Mouse (Mus musculus): ENCODE measurements around the gene Ubr1. TPM values are rescaled to one million over a fixed set of nuclear protein-coding genes. Genes with fewer than 3 reads are reported as not detected.
"Not testable (repeated sequence)": the region's sequence is repeated elsewhere in the genome, so short reads cannot be mapped to it uniquely, and the experiment has no call there.

Gene Ubr1
- polyA plus RNA-seq, 1 experiment from 2014 or later: 25.0 TPM

- Histone ChIP-seq H3K4me1 (ENCODE audit: control insufficient read depth, insufficient read depth, low read length) (no peaks in the 10 kb centered on the region), H3K9ac (ENCODE audit: low read depth, low read length) (no peak overlapping the region), H3K4me2 (no peak overlapping the region), H3K27ac (ENCODE audit: low read depth, low read length) (no peak overlapping the region), H3K36me3 (ENCODE audit: control insufficient read depth, insufficient read depth, low read length) (no peaks in the 10 kb centered on the region), H3K9me3 (replicated peaks; ENCODE audit: control insufficient read depth, low read length) (no peaks in the 10 kb centered on the region), H3K4me3 (ENCODE audit: low read depth, low read length) (no peak overlapping the region), H3K27me3 (ENCODE audit: control insufficient read depth, insufficient read depth, low read length) (no peaks in the 10 kb centered on the region)
- no peak for ATAC-seq (replicated peaks; ENCODE audit: insufficient number of reproducible peaks, low FRiP score, low TSS enrichment)
- 87% methylated on average over 1 of the region's 1 CpGs for WGBS (ENCODE audit: insufficient replicate concordance)
Observed at GRCm38 (mm10) chr2:120979819-120980218, 9.3 kb upstream of the Ubr1 start.

- 53% methylated on average over 2 of the region's 2 CpGs for WGBS (ENCODE audit: insufficient replicate concordance)
- no peak for ATAC-seq (replicated peaks; ENCODE audit: insufficient number of reproducible peaks, low FRiP score, low TSS enrichment)
- Histone ChIP-seq H3K9ac (ENCODE audit: low read depth, low read length) (no peak overlapping the region), H3K36me3 (ENCODE audit: control insufficient read depth, insufficient read depth, low read length) (no peaks in the 10 kb centered on the region), H3K4me3 (ENCODE audit: low read depth, low read length) (no peak overlapping the region), H3K27me3 (ENCODE audit: control insufficient read depth, insufficient read depth, low read length) (no peaks in the 10 kb centered on the region), H3K4me1 (ENCODE audit: control insufficient read depth, insufficient read depth, low read length) (no peaks in the 10 kb centered on the region), H3K4me2 (no peak overlapping the region), H3K27ac (ENCODE audit: low read depth, low read length) (no peak overlapping the region), H3K9me3 (replicated peaks; ENCODE audit: control insufficient read depth, low read length) (no peaks in the 10 kb centered on the region)
Observed at GRCm38 (mm10) chr2:120978693-120979037, 8.2 kb upstream of the Ubr1 start.

DNA sequence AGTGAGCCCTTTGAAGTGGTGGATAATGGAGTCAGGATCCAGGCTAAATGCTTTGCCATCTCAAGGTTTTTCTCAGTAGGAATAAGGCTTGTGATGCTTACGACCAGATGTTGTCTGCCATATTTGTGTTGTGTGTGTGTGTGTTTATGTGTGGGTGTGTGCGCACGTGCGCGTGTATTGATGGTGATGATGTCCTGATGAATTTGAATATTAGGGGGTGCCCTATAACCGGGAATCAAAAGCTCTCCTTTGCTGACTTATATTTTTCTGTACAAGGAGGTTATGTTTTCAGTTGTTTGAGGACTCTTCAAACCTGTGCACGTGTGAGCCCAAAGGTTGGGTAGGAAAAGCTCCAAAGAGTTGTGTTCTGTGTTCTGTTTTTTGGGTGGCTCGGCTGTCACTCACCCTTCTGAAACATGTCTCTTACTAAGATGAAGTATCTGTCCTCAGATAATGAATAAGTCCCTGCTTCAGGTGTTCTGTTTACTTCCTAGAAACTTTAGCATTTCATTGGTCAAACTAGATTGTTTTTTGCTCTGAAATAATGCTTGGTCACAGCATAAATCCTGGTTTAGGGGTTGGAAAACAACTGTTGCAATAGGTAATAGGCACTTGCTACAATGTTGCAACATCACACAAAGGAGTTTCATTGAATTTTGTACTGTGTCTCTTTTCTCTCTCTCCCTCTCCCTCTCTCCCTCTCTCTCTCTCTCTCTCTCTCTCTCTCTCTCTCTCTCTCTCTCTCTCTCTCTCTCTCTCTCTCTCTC is 7.6 kb upstream of the Ubr1 start:
- peak overlapping the region; percentile 81 for H3K27ac ChIP-seq (ENCODE audit: low read depth, low read length)
- H3K9ac ChIP-seq (ENCODE audit: low read depth, low read length): peak overlapping the region; percentile 85; the same call in 1 of the 2 replicates
- ATAC-seq (replicated peaks; ENCODE audit: insufficient number of reproducible peaks, low FRiP score, low TSS enrichment): no peak

DNA sequence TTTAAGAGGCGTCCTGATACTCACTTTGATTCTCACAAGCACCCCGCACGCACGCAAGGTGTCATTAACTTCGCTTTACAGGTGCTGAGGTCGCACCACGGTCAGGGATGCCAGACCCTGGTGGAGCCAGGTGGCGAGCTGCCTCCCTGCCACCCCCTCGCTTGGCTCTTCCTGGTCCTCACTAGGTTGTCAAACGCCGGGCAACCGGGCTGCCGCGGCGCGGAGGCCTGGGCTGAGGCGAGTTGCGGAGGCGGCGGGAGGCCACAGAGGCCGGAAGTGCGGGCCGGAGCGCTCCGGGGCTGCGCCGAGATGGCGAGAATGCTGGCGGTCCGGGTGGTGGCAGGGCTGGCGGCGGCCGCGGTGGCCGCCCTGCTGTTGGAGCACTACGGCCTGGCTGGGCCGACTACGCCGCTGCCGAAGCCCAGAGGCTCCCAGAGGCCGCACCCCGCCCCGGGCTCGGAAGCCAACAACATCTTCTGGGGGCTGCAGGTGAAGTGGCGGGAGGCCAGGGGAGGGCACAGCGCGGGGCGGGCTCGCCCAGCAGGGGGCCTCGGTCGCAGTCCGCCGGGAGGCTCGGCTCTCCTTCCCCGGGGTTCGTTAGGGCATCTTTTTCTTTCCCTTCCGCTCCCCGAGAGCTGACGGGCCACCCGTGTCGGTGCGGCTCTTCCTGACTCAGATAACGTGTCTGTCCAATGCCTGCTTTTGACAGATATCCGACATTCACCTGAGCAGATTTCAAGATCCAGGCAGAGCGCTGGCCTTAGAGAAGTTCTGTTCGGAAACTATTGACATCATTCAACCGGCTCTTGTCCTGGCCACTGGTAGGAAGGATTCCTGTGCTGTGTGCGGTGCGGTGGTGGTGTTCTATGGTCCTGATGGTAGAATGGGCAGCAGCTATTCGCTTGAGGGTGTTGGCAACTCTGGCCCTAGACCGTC is 6.7 kb upstream of the Ubr1 start, which contains the start of gene Tmem62:
Gene Tmem62, plus strand, starts transcription at position 28 of the 936 bp plus-strand sequence.
- Histone ChIP-seq H3K9me3 (replicated peaks; ENCODE audit: control insufficient read depth, low read length) (no peaks in the 10 kb centered on the region), H3K27ac (ENCODE audit: low read depth, low read length) (peak within 1 kb of the TSS; percentile 81), H3K4me1 (ENCODE audit: control insufficient read depth, insufficient read depth, low read length) (no peaks in the 10 kb centered on the region), H3K4me2 (peak within 1 kb of the TSS; percentile 97), H3K4me3 (ENCODE audit: low read depth, low read length) (peak within 1 kb of the TSS; percentile 79), H3K27me3 (ENCODE audit: control insufficient read depth, insufficient read depth, low read length) (no peaks in the 10 kb centered on the region), H3K36me3 (ENCODE audit: control insufficient read depth, insufficient read depth, low read length) (no peaks in the 10 kb centered on the region), H3K9ac (ENCODE audit: low read depth, low read length) (peak within 1 kb of the TSS; percentile 85)
- ATAC-seq (replicated peaks; ENCODE audit: insufficient number of reproducible peaks, low FRiP score, low TSS enrichment): peak; percentile 76
- WGBS (ENCODE audit: insufficient replicate concordance): 1% methylated on average over 62 of the region's 71 CpGs

More for the DNA sequence above, 7.6 kb upstream of the Ubr1 start:
- H3K27me3 ChIP-seq (ENCODE audit: control insufficient read depth, insufficient read depth, low read length): no peaks in the 10 kb centered on the region
- peak overlapping the region; percentile 79 for H3K4me3 ChIP-seq (ENCODE audit: low read depth, low read length)
- peak overlapping the region; percentile 97 for H3K4me2 ChIP-seq
- WGBS (ENCODE audit: insufficient replicate concordance): 82% methylated on average over 8 of the region's 8 CpGs
- H3K4me1 ChIP-seq (ENCODE audit: control insufficient read depth, insufficient read depth, low read length): no peaks in the 10 kb centered on the region
- no peaks in the 10 kb centered on the region for H3K9me3 ChIP-seq (replicated peaks; ENCODE audit: control insufficient read depth, low read length)
- H3K36me3 ChIP-seq (ENCODE audit: control insufficient read depth, insufficient read depth, low read length): no peaks in the 10 kb centered on the region

DNA sequence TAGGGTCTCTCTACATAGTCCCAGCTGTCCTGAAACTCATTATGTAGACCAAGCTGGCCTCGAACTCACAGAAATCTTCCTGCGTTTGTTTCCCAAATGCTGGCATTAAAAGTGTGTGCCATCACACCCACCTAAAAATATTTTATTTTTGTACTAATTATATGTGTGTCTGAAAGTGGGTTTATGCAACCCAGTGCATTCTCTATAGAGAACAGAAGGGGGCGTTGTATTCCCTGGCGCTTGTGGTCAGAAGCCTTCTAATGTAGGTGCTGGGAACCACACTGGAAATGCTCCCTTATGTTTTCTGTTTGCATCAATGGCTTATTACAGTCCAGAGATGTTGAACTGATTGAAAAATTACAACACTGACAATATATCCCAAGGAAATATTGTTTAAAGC is 5.8 kb upstream of the Ubr1 start:
- H3K9me3 ChIP-seq (replicated peaks; ENCODE audit: control insufficient read depth, low read length): no peaks in the 10 kb centered on the region
- H3K4me1 ChIP-seq (ENCODE audit: control insufficient read depth, insufficient read depth, low read length): no peaks in the 10 kb centered on the region
- ATAC-seq (replicated peaks; ENCODE audit: insufficient number of reproducible peaks, low FRiP score, low TSS enrichment): no peak
- no peak overlapping the region for H3K9ac ChIP-seq (ENCODE audit: low read depth, low read length)
- 40% methylated on average over 4 of the region's 4 CpGs for WGBS (ENCODE audit: insufficient replicate concordance)
- peak overlapping the region; percentile 15 for H3K4me2 ChIP-seq
- no peak overlapping the region for H3K27ac ChIP-seq (ENCODE audit: low read depth, low read length)
- no peaks in the 10 kb centered on the region for H3K27me3 ChIP-seq (ENCODE audit: control insufficient read depth, insufficient read depth, low read length)
- H3K36me3 ChIP-seq (ENCODE audit: control insufficient read depth, insufficient read depth, low read length): no peaks in the 10 kb centered on the region
- no peak overlapping the region for H3K4me3 ChIP-seq (ENCODE audit: low read depth, low read length)

- Histone ChIP-seq H3K27ac (ENCODE audit: low read depth, low read length) (no peak overlapping the region), H3K4me3 (ENCODE audit: low read depth, low read length) (no peak overlapping the region), H3K4me2 (peak overlapping the region; percentile 36), H3K9ac (ENCODE audit: low read depth, low read length) (no peak overlapping the region), H3K36me3 (ENCODE audit: control insufficient read depth, insufficient read depth, low read length) (no peaks in the 10 kb centered on the region), H3K4me1 (ENCODE audit: control insufficient read depth, insufficient read depth, low read length) (peaks cover 6% of the 10 kb centered on the region; the same call in 1 of the 2 replicates), H3K27me3 (ENCODE audit: control insufficient read depth, insufficient read depth, low read length) (no peaks in the 10 kb centered on the region), H3K9me3 (replicated peaks; ENCODE audit: control insufficient read depth, low read length) (no peaks in the 10 kb centered on the region)
- ATAC-seq (replicated peaks; ENCODE audit: insufficient number of reproducible peaks, low FRiP score, low TSS enrichment): no peak
- 18% methylated on average over 5 of the region's 5 CpGs for WGBS (ENCODE audit: insufficient replicate concordance)
Observed at GRCm38 (mm10) chr2:120972964-120973363, 2.4 kb upstream of the Ubr1 start.

DNA sequence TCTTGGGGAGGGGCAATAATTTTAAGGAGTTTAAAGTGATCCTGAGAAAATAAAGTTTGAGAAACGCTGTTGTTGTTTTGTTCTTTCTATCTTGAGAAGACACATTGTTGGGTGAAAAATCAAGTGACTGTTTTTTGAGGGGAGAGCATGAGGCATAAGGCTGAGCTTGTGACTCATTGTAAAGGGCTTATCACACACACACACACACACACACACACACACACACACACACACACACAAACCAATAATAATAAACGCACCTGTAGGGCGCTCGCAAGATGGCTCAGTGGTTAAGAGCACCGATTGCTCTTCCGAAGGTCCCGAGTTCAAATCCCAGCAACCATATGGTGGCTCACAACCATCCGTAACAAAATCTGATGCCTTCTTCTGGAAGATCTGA is 1.7 kb upstream of the Ubr1 start:
- not testable (repeated sequence) for H3K4me1 ChIP-seq (ENCODE audit: control insufficient read depth, insufficient read depth, low read length); H3K27me3 ChIP-seq (ENCODE audit: control insufficient read depth, insufficient read depth, low read length); H3K27ac ChIP-seq (ENCODE audit: low read depth, low read length); H3K4me3 ChIP-seq (ENCODE audit: low read depth, low read length); H3K36me3 ChIP-seq (ENCODE audit: control insufficient read depth, insufficient read depth, low read length); H3K9ac ChIP-seq (ENCODE audit: low read depth, low read length); ATAC-seq (replicated peaks; ENCODE audit: insufficient number of reproducible peaks, low FRiP score, low TSS enrichment); H3K9me3 ChIP-seq (replicated peaks; ENCODE audit: control insufficient read depth, low read length); H3K4me2 ChIP-seq
- WGBS (ENCODE audit: insufficient replicate concordance): 88% methylated on average over 8 of the region's 8 CpGs

DNA sequence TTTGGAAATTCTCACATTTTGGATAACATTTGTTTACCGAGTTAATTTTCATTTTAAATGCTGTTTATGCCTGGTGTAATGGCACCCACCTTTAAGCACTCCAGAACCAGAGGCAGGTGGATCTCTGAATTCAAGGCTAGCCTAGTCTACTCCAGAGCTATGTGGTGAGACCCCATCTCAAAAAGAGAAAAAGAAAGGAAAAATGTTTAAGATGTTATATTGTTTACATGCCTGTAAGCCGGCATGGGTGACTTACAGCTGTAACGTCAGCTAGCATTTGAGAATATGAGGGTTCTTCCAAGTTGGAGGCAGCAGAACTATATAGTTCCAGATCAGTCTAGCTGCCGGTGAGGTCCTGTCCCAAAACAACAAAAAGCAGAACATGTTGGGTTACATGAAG is 1.3 kb upstream of the Ubr1 start:
- Histone ChIP-seq H3K27ac (ENCODE audit: low read depth, low read length) (no peak overlapping the region), H3K4me3 (ENCODE audit: low read depth, low read length) (no peak overlapping the region), H3K4me2 (no peak overlapping the region), H3K9ac (ENCODE audit: low read depth, low read length) (no peak overlapping the region), H3K4me1 (ENCODE audit: control insufficient read depth, insufficient read depth, low read length) (peaks cover 6% of the 10 kb centered on the region; the same call in 1 of the 2 replicates), H3K9me3 (replicated peaks; ENCODE audit: control insufficient read depth, low read length) (no peaks in the 10 kb centered on the region), H3K36me3 (ENCODE audit: control insufficient read depth, insufficient read depth, low read length) (no peaks in the 10 kb centered on the region), H3K27me3 (ENCODE audit: control insufficient read depth, insufficient read depth, low read length) (no peaks in the 10 kb centered on the region)
- 85% methylated on average over 4 of the region's 4 CpGs for WGBS (ENCODE audit: insufficient replicate concordance)
- no peak for ATAC-seq (replicated peaks; ENCODE audit: insufficient number of reproducible peaks, low FRiP score, low TSS enrichment)
